Mouse (Mus musculus): ENCODE measurements around the gene Usp12.

GRCm38 (mm10) chr5:146794853-146795252, at the start of gene Usp12:
- TF ChIP-seq POLR2A (IDR thresholded peaks at IDR 0.05; ENCODE audit: borderline replicate concordance, insufficient read depth, low read length) (no peak), CTCF (IDR thresholded peaks at IDR 0.05; ENCODE audit: borderline replicate concordance, insufficient read depth, low read depth, low read length) (no peak)
